26 mouse cellular contexts compared by ENCODE assay signal in genomic region chr3:56126674-56127073, GRCm38 (mm10). TPM values are rescaled to one million over a fixed set of nuclear protein-coding genes. Genes with fewer than 3 reads are reported as not detected.
DNase-seq lines count a peak whose midpoint lies in the region; ATAC-seq and TF ChIP-seq lines count a peak whose summit lies in the region.
"Had no signal": no experiment of that assay in that cellular context is flagged by ENCODE, and none has a peak within 500 bp of the region (broad histone marks: within the 10 kb centered on the region; RNA-seq: fewer than 3 reads in every experiment).

No protein-coding gene starts in this region.

- H3K4me3 ChIP-seq in kidney, adult 2 months (ENCODE audit: insufficient read depth, low read depth, low read length) = no peak overlapping the region
- H3K4me3 ChIP-seq in lung, postnatal 0 days (ENCODE audit: low read depth, low read length) = no peak overlapping the region
- H3K4me3 ChIP-seq in lung, adult 2 months (replicated peaks; ENCODE audit: extremely low read depth, low read depth, low read length) = no peak overlapping the region
- H3K4me3 ChIP-seq: forebrain, embryonic 10.5 days; forebrain, embryonic 15.5 days; gastrocnemius, adult 2 months; heart, embryonic 13.5 days; limb, embryonic 10.5 days; limb, embryonic 15.5 days; liver, embryonic 13.5 days; neural tube, embryonic 12.5 days had no signal

- H3K27me3 ChIP-seq in kidney, adult 2 months (replicated peaks; ENCODE audit: control insufficient read depth, insufficient read depth, low read length) = no peaks in the 10 kb centered on the region
- no peaks in the 10 kb centered on the region for H3K27me3 ChIP-seq in lung, postnatal 0 days (replicated peaks; ENCODE audit: insufficient read depth, low read length)
- H3K27me3 ChIP-seq: forebrain, embryonic 15.5 days; heart, embryonic 13.5 days; limb, embryonic 15.5 days; liver, embryonic 13.5 days; neural tube, embryonic 12.5 days had no signal

- peaks cover 4% of the 10 kb centered on the region; the same call in 1 of the 2 replicates for H3K4me1 ChIP-seq in kidney, adult 2 months (ENCODE audit: control insufficient read depth, insufficient read depth, low read length)
- no peaks in the 10 kb centered on the region for H3K4me1 ChIP-seq in lung, postnatal 0 days (ENCODE audit: insufficient read depth, low read depth, low read length)
- H3K4me1 ChIP-seq in lung, adult 2 months (ENCODE audit: control insufficient read depth, insufficient read depth, low read length) = no peaks in the 10 kb centered on the region
- H3K4me1 ChIP-seq: forebrain, embryonic 10.5 days; forebrain, embryonic 15.5 days; heart, embryonic 13.5 days; limb, embryonic 10.5 days; limb, embryonic 15.5 days; liver, embryonic 13.5 days; neural tube, embryonic 12.5 days had no signal

- no peak overlapping the region for H3K9ac ChIP-seq in lung, postnatal 0 days (replicated peaks; ENCODE audit: low read depth)
- H3K9ac ChIP-seq: forebrain, embryonic 15.5 days; heart, embryonic 13.5 days; limb, embryonic 15.5 days; liver, embryonic 13.5 days; neural tube, embryonic 12.5 days had no signal

- ATAC-seq in lung, postnatal 0 days = no peak
- ATAC-seq: CD4-positive, CD25-positive, alpha-beta regulatory T cell, adult 4 months; forebrain, embryonic 15.5 days; hindbrain, embryonic 16.5 days; midbrain, embryonic 16.5 days had no signal

- TF ChIP-seq CTCF in kidney, adult 2 months (conservative IDR thresholded peaks at IDR 0.05; ENCODE audit: insufficient read depth, insufficient read length, low read depth, low read length) = no peak
- 0 out of 2 replicates have a peak, but pooled peaks have one; percentile 4 for TF ChIP-seq CTCF in lung, postnatal 0 days (IDR thresholded peaks at IDR 0.05)
- no peak for TF ChIP-seq CTCF in lung, adult 2 months (IDR thresholded peaks at IDR 0.05; ENCODE audit: insufficient read depth, low read length)

- H3K36me3 ChIP-seq in kidney, adult 2 months (ENCODE audit: control insufficient read depth, insufficient read depth, low read length) = no peaks in the 10 kb centered on the region
- H3K36me3 ChIP-seq in lung, postnatal 0 days (ENCODE audit: insufficient read depth, low read length) = no peaks in the 10 kb centered on the region
- H3K36me3 ChIP-seq: liver, embryonic 13.5 days; neural tube, embryonic 12.5 days had no signal

- H3K4me2 ChIP-seq in lung, postnatal 0 days (replicated peaks; ENCODE audit: low read depth, low read length) = no peak overlapping the region
- H3K4me2 ChIP-seq: forebrain, embryonic 15.5 days; heart, embryonic 13.5 days; limb, embryonic 15.5 days; liver, embryonic 13.5 days; midbrain, embryonic 11.5 days; neural tube, embryonic 12.5 days had no signal

- TF ChIP-seq EP300 in lung, postnatal 0 days (IDR thresholded peaks at IDR 0.05) = no peak

- DNase-seq in kidney, adult 2 months = peak; percentile 25
- DNase-seq in kidney, postnatal 25 days = no peak
- DNase-seq in lung, postnatal 0 days (ENCODE audit: low spot score) = peak; percentile 24
- no peak for DNase-seq in lung, adult 2 months
- DNase-seq in NIH3T3 (ENCODE audit: low read depth) = peak; percentile 19
- peak; percentile 3 for DNase-seq in fibroblast of lung, adult 2 months (ENCODE audit: low read depth)
- DNase-seq in thymus, adult 18-20 months = no peak
- DNase-seq in heart, postnatal 25 days (ENCODE audit: low spot score) = no peak
- DNase-seq: adrenal gland, postnatal 10 days; cerebellum, adult 11 months; cerebellum, adult 9-10 months; cerebellum, postnatal 36 days; gastrocnemius, adult 2 months; heart, postnatal 10 days; liver, embryonic 13.5 days; right cerebral cortex, postnatal 4 days had no signal

- no peak for TF ChIP-seq POLR2A in kidney, adult 2 months (IDR thresholded peaks at IDR 0.05; ENCODE audit: low read depth, low read length)
- no peak for TF ChIP-seq POLR2A in lung, adult 2 months (IDR thresholded peaks at IDR 0.05; ENCODE audit: borderline replicate concordance, extremely low read depth, low read depth, low read length)

- intact Hi-C loops in heart, postnatal 25 days (cut with DNase I) = no loop called here

- H3K27ac ChIP-seq in kidney, adult 2 months (ENCODE audit: insufficient read depth, low read depth, low read length) = no peak overlapping the region
- no peak overlapping the region for H3K27ac ChIP-seq in lung, postnatal 0 days (ENCODE audit: low read length)
- H3K27ac ChIP-seq: forebrain, embryonic 10.5 days; forebrain, embryonic 15.5 days; gastrocnemius, adult 2 months; heart, embryonic 13.5 days; limb, embryonic 10.5 days; limb, embryonic 15.5 days; liver, embryonic 13.5 days; neural tube, embryonic 12.5 days had no signal

- 0 out of 2 replicates have a peak, but pooled peaks cover 5% of the 10 kb centered on the region for H3K9me3 ChIP-seq in lung, postnatal 0 days (ENCODE audit: low read length)
- H3K9me3 ChIP-seq: limb, embryonic 10.5 days; limb, embryonic 15.5 days; liver, embryonic 13.5 days had no signal

- WGBS in kidney, adult 2 months = 53% methylated on average over 3 of the region's 3 CpGs
- 59% methylated on average over 3 of the region's 3 CpGs for WGBS in lung, postnatal 0 days
- WGBS in lung, adult 2 months = 55% methylated on average over 3 of the region's 3 CpGs

RNA-seq across cellular contexts. Expression of gene Nbea, which starts 56.8 kb away (rescaled TPM):
- polyA plus RNA-seq in kidney, adult 2 months (2012; rRNA removed) = 7.7 and 8.2 TPM in 2 replicates
- 6.3 and 8.3 TPM in 2 replicates for polyA plus RNA-seq in lung, postnatal 0 days (2015; fragmentation: Nextera tagmentation; extraction: Ambion mirVana)
- 10.9 and 12.5 TPM in 2 replicates for polyA plus RNA-seq in lung, adult 2 months (2012; rRNA removed)
- 10 to 100 TPM; 13.6 to 14.8 TPM for total RNA-seq in heart, postnatal 25 days (2021)

Comparison
In these comparisons a context has a peak if more than half of its experiments do, and no peak if none do; other contexts are left out.
1. DNase-seq: peak in kidney, adult 2 months (single experiment), lung, postnatal 0 days (single experiment), NIH3T3 (single experiment) and fibroblast of lung, adult 2 months (single experiment); none in kidney, postnatal 25 days (0 of 2), lung, adult 2 months (single experiment), thymus, adult 18-20 months (0 of 2) and heart, postnatal 25 days (single experiment).